Mouse (Mus musculus): ENCODE measurements around the gene Nup85.

- TF ChIP-seq CTCF (conservative IDR thresholded peaks at IDR 0.05; ENCODE audit: low read length) (no peak), POU5F1 (IDR thresholded peaks at IDR 0.05; ENCODE audit: borderline replicate concordance, low read length) (no peak)
Measured at GRCm38 (mm10) chr11:115584376-115585073, 20.3 kb downstream of the Nup85 start.
